Mouse (Mus musculus) bone marrow, adult 2 months (tissue): ENCODE results near the gene Slc5a11. TPM values are rescaled to one million over a fixed set of nuclear protein-coding genes. Genes with fewer than 3 reads are reported as not detected.

ENCODE experiments used
- H3K27ac ChIP-seq: fragments of 200-500 bp; 2 replicates; pipeline ENCODE4 v1.5.1; 2012; ENCODE audit warnings: low read depth, mild to moderate bottlenecking, control low read depth, inconsistent platforms, low read length; ENCODE audit not compliant: control insufficient read depth, poor library complexity, insufficient read depth
- H3K4me1 ChIP-seq: fragments of 200-500 bp; 2 replicates; pipeline ENCODE4 v1.6.1; 2011; ENCODE audit warnings: low read length; ENCODE audit not compliant: control insufficient read depth, insufficient read depth
- H3K4me3 ChIP-seq: fragments of 200-500 bp; replicated peaks from 2 replicates; pipeline ENCODE3; 2011; ENCODE audit warnings: mild to moderate bottlenecking, low read depth, low read length, control low read depth; ENCODE audit not compliant: control insufficient read depth
- CTCF ChIP-seq: fragments of 200-500 bp; IDR thresholded peaks from 2 replicates; pipeline ENCODE4 v1.5.1; 2011; ENCODE audit warnings: low read length, control low read depth; ENCODE audit not compliant: control insufficient read depth, insufficient read depth
- POLR2A ChIP-seq: fragments of 200-500 bp; IDR thresholded peaks from 2 replicates; pipeline ENCODE4 v1.6.1; 2011; ENCODE audit warnings: low read depth, mild to moderate bottlenecking, control low read depth, low read length, borderline replicate concordance; ENCODE audit not compliant: control insufficient read depth
- WGBS: fragments of 180-500 bp; shearing (Covaris S2); methylation state at CpG from one replicate; pipeline ENCODE4 v1.1.7; 2018; 5-methylcytosine and 5-hydroxymethylcytosine counted together
- polyA plus RNA-seq: library from polyadenylated mRNA; stranded (reverse); fragments of >200 nt; gene quantifications from 2 replicates; pipeline ENCODE4 v1.2.4, GENCODE M21; 2011; ENCODE audit warnings: low replicate concordance; ENCODE audit not compliant: missing spikeins, insufficient read depth, insufficient read length

Gene Slc5a11
- polyA plus RNA-seq = 3.1 and 18.5 TPM in 2 replicates

DNA sequence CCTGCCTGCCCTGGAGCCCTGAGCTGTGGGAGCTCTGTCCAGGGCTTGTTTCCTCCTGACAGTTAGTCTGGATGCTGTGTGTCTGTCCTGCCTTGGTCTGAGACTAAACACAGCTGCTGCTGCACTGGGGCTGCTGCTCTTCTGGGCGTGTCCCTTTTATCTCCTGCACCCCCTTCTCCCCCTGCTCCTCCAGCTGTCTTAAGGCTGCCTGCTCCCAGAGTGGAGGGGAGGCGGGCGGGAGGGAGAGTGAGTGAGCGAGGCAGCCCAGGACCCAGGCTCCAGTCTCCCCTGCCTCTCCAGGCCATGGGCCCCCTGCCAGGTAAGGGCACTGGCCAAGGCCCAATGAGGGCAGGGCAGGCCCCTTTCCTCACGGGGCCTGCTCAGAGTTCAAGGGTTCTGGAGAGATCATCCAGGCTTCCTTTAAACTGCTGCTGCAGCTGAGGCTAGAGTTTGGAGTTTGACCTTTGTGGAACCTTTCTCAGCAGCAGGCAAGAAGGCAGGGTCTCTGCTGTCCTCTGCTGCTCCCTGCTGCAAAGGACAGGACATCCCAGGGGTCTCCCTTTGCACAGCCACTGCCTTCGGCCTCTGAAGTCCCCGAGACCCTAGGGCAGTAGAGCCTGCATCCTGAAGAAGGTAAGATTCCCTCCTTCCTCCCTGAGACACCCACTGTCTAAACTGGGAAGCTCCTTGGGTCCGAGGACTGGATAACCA lies at the start of gene Slc5a11:
TSS of gene Slc5a11 (plus strand) at position 416 of the 711 bp plus-strand sequence.
- 74% methylated on average over 6 of the region's 8 CpGs for WGBS
- Histone ChIP-seq H3K27ac (no peak within 1 kb of the TSS), H3K4me3 (no peak within 1 kb of the TSS), H3K4me1 (no peaks in the 10 kb centered on the region)
- TF ChIP-seq POLR2A (no peak), CTCF (no peak)

DNA sequence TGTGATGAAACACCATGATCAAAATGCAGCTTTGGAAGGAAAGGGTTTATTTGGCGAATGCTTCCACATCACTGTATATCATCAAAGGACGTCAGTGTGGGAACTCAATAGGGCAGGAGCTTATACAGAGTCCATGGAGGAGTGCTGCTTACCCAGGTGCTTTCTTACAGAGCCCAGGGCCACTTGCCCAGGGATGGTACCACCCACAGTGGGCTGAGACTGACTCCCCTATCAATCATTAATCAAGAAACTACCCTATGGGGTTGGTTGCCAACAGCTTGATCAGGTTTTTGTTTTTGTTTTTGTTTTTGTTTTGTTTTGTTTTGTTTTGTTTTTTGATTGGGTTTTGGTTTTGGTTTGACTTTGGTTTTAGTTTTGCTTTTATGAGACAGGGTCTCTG lies 47.1 kb upstream of the Slc5a11 start:
- no peaks in the 10 kb centered on the region for H3K4me1 ChIP-seq
- H3K27ac ChIP-seq = no peak overlapping the region
- 87% methylated on average over 2 of the region's 2 CpGs for WGBS
- no peak overlapping the region for H3K4me3 ChIP-seq
- TF ChIP-seq CTCF = no peak
- no peak for TF ChIP-seq POLR2A

DNA sequence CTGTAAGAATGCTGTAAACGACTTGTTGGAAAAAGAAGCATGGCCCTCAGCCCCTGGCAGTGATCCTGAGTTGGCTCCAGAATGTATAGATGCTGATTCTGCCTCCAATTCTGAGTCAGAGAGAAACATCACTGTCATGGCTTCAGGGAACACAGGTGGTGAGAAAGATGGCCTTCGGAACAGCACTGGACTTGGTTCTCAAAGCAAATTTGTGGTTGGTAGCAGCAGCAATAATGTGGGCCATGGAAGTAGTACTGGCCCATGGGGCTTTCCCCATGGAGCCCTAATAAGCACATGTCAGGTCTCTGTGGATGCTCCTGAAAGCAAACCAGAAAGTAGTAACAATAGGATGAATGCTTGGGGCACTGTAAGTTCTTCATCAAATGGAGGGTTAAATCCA lies 45.0 kb upstream of the Slc5a11 start:
- WGBS = 92% methylated on average over 2 of the region's 2 CpGs

DNA sequence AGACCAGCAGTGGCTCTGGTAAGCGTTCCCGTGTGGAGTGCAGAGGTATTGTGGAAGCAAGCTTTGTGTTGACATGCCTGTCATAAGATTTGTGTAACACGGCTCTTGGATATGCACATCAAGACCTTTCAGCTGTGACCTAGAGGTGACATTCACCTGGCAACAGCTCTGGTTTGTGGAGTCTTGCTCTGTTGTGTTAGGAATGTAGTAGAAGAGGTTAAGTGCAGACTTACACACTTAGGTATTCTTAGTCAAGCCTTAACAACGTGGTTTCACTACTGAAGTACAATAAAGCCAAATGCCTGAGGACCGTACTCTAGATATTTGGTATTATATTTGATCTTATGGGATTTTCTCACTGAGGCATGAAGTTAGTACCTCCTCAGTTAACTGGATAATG lies 42.5 kb upstream of the Slc5a11 start:
- TF ChIP-seq POLR2A = no peak
- no peak for TF ChIP-seq CTCF
- H3K4me3 ChIP-seq = no peak overlapping the region
- 94% methylated on average over 5 of the region's 5 CpGs for WGBS

More for the DNA sequence above, 45.0 kb upstream of the Slc5a11 start:
- Histone ChIP-seq H3K4me3 (no peak overlapping the region), H3K27ac (no peak overlapping the region), H3K4me1 (no peaks in the 10 kb centered on the region)
- no peak for TF ChIP-seq CTCF
- TF ChIP-seq POLR2A = no peak

DNA sequence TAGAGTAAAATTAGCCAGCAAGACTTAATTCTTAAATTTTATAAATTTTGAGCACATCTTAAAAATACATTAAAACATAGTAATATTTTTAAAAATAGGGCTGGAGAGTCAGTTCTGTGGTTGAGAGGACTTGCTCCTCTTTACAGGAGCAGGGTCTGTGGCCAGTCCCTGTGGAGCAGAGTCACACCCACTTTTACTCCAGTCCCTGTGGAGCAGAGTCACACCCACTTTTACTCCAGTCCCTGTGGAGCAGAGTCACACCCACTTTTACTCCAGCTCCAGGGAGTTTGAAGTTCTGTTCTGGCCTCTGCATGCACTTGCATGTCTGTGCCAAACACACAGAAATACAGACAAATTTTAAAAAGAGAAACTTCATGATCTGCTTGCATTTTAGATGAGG lies 37.4 kb upstream of the Slc5a11 start:
- no peak overlapping the region for H3K27ac ChIP-seq
- H3K4me3 ChIP-seq = no peak overlapping the region
- TF ChIP-seq POLR2A = no peak
- no peak for TF ChIP-seq CTCF
- no peaks in the 10 kb centered on the region; the same call in 1 of the 2 replicates for H3K4me1 ChIP-seq

More for the DNA sequence above, 42.5 kb upstream of the Slc5a11 start:
- Histone ChIP-seq H3K4me1 (no peaks in the 10 kb centered on the region; the same call in 1 of the 2 replicates), H3K27ac (no peak overlapping the region)

DNA sequence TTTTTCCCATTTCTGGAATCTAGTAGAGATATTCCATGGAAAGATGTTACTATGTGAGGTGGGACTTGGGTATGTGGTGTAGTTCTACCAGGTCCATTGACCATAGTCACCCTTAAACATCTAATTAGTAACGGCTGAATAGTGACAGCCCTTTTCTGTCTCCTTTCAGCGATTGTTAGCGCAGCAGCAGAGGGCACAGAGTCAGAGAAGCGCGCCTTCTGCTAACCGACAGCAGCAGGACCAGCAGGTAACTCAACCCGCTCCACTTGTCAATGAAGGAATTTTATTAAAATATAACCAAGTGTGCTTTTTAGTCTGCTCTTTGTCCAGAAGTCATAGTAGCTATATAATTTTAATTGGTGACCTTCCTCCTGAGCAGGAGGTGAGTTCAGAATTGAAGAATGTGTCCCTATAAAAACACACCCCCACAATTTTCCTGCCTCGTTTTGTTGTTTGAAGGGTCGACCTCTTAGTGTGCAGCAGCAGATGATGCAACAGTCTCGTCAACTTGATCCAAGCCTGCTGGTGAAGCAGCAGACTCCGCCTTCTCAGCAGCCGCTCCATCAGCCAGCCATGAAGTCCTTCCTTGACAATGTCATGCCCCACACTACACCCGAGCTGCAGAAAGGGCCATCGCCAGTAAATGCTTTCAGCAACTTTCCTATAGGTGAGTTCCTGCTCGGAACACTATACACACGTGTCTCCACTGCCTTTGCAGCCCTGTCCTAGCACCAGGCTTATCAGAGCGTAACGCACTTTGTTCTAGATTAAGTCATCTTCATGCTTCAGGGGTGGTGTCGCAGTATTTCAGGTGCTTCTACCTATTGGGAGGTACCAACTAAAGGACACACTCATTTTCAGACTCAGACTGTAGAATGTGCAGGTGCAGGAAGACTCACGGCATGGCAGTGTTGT lies 32.5 kb upstream of the Slc5a11 start:
- Histone ChIP-seq H3K27ac (no peak overlapping the region), H3K4me1 (no peaks in the 10 kb centered on the region), H3K4me3 (no peak overlapping the region)
- WGBS = 87% methylated on average over 20 of the region's 20 CpGs
- no peak for TF ChIP-seq CTCF
- no peak for TF ChIP-seq POLR2A

DNA sequence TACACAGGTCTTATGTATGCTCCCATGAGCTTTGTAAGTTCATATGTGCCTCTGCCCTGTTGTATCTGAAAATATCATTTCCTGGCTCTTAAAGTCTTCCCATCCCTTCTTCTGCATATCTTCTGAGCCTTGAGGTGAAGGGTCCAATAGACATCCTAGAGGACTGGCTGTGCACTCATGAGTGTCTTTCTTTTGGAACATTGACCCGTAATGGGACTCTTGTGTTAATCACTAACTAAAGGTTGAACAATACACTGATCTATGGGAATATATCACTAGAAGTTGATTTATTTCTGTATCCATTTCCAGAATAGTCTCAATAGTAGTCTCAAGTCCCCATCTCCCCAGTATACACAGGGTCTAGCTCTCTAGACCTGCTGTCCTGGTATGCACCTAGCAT lies 29.7 kb upstream of the Slc5a11 start:
- Histone ChIP-seq H3K27ac (no peak overlapping the region), H3K4me3 (no peak overlapping the region), H3K4me1 (no peaks in the 10 kb centered on the region)
- no peak for TF ChIP-seq CTCF
- TF ChIP-seq POLR2A = no peak
- 86% methylated on average over 1 of the region's 1 CpGs for WGBS

DNA sequence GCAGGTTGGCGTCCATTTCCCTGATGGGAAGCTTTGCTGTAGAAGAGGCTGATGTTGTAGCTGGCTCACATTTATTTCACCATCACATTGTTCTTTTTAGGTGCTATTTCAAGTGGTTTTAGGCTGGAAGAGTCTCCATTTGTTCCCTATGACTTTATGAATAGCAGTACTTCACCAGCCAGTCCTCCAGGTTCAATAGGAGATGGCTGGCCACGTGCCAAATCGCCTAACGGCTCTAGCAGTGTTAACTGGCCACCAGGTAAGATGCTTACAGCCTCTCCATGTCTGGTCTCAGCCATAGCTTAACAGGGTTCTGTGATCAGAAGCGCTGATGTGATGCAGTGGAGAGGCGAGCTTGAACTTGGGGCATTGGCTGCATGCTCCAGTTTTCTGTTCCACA lies 28.1 kb upstream of the Slc5a11 start:
- H3K4me1 ChIP-seq = no peaks in the 10 kb centered on the region
- H3K27ac ChIP-seq = no peak overlapping the region
- WGBS = 89% methylated on average over 6 of the region's 6 CpGs
- H3K4me3 ChIP-seq = no peak overlapping the region
- TF ChIP-seq POLR2A (no peak), CTCF (no peak)

DNA sequence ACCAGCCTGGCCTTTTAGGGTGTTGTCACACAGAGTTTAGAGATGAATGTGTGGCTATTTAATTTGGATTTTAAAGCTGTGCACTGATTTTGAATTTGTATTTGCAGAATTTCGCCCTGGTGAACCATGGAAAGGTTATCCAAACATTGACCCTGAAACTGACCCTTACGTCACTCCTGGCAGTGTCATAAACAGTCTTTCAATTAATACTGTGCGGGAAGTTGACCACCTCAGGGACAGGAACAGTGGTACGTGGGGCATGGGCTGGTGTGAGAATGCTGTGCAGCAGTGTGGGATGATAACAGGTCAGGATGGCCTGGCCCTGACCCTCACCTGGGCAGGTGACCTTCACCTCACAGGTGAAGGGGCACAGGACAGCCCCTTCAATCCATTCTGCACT lies 27.3 kb upstream of the Slc5a11 start:
- 93% methylated on average over 4 of the region's 4 CpGs for WGBS
- Histone ChIP-seq H3K27ac (no peak overlapping the region), H3K4me1 (no peaks in the 10 kb centered on the region), H3K4me3 (no peak overlapping the region)
- TF ChIP-seq POLR2A = no peak
- no peak for TF ChIP-seq CTCF
